Mouse (Mus musculus) brown adipose tissue, adult 24 weeks (tissue): ENCODE measurements around the gene Cryl1. TPM values are rescaled to one million over a fixed set of nuclear protein-coding genes. Genes with fewer than 3 reads are reported as not detected.

Experiments
- H3K27ac ChIP-seq: fragments of 200-500 bp; replicated peaks from 2 replicates; pipeline ENCODE4 v1.5.1; 2012; ENCODE audit warnings: low read depth, mild to moderate bottlenecking, low read length
- H3K4me1 ChIP-seq: fragments of 200-500 bp; 2 replicates; pipeline ENCODE4 v1.6.1; 2012; ENCODE audit warnings: low read length, mixed read lengths; ENCODE audit not compliant: control insufficient read depth, insufficient read depth, insufficient read length
- H3K4me3 ChIP-seq: fragments of 200-500 bp; 2 replicates; pipeline ENCODE4 v1.5.1; 2012; ENCODE audit warnings: low read depth, mild to moderate bottlenecking, low read length, moderate library complexity; ENCODE audit not compliant: insufficient read depth
- polyA plus RNA-seq: library from polyadenylated mRNA; stranded (reverse); fragments of >200 nt; gene quantifications from 2 replicates; pipeline ENCODE4 v1.2.4, GENCODE M21; 2012; ENCODE audit not compliant: missing spikeins, insufficient read depth, insufficient read length

Gene Cryl1
- polyA plus RNA-seq, 1 experiment: 18.1 TPM

DNA sequence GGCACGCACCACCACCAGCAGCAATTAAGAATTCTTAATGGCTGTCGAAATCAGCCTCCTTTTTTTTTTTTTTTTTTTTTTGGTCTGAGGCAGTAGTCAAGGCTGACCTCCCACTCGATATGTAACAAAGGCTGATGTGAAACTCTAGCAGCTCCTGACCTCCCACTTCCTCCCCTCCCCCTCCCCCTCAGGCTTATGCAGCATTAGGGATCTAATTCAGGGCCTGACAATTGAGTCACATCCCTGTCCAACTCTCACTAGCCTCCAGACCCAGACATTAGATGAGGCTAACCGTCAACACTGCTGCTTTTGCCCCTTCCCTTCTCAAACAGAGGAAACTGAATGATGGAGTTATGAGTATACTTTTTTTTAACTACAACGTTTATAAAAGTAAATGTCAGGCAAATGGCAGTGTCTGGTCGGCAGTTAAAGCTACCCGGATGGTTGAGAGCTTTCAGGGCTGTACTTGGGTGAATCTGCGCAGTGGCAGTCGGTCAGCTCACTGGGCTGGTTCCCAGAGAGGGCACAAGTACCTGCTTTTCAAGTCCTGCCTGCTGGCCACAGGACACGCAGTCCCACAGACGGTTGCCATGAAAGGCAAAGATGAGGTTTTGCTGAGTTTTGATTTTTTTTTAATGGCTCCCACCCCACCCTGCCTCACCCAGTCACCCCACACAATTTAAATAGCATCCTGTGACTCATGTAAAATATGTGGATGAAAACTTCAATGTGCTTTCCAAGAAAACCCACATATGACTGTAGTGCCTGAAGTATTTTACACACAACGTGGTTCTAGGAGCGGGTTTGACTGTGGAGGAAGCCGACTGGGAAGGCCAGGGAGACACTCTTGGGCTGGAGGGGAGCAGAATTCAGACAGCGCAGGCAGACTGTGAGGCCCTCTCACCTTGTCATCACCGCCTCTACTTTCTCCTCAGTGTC is 81.4 kb downstream of the Cryl1 start:
- Histone ChIP-seq H3K4me1 (peaks cover 7% of the 10 kb centered on the region; the same call in 1 of the 2 replicates), H3K4me3 (no peak overlapping the region), H3K27ac (no peak overlapping the region)

DNA sequence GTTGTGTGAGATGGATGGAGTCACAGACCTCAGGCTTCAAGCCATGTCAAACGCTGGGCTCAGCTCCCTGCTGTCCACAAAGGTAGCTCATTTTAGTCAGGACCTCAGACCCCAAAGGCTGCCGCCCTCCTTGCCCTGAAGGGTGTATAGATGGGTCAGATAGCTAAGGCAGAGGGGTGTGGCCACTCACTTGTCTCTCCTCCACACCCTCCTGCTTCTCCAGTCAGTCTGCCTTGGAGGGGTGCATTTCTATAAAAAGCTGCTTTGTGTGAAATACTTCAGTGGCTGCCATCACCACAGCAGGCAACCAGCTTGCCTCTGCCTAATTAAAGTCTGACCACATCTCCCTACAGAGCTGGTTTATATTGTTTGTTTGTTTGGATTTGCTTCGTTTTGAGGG is 82.4 kb downstream of the Cryl1 start:
- H3K27ac ChIP-seq: no peak overlapping the region
- H3K4me3 ChIP-seq: no peak overlapping the region
- H3K4me1 ChIP-seq: peaks cover 7% of the 10 kb centered on the region; the same call in 1 of the 2 replicates

DNA sequence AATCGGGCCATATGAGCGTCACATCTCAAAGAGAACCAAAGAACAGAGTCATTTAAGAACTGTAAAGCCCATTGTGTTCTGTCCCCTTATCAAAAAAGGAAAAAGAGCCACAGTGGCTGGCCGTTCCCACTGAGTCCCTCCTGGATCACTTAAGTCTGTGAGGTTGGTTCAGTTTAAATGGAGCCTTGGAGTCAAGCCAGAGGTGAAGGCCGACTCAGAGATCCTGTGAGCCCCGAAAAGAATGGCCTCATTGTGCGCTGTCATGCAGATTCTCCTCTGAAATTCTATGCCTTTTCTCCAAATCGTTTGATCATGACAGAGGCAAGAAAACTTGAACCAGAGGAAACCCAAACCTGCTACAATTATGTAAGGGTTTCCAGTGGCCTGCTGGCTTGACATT is 82.8 kb downstream of the Cryl1 start:
- Histone ChIP-seq H3K4me3 (no peak overlapping the region), H3K4me1 (peaks cover 7% of the 10 kb centered on the region; the same call in 1 of the 2 replicates), H3K27ac (no peak overlapping the region)

DNA sequence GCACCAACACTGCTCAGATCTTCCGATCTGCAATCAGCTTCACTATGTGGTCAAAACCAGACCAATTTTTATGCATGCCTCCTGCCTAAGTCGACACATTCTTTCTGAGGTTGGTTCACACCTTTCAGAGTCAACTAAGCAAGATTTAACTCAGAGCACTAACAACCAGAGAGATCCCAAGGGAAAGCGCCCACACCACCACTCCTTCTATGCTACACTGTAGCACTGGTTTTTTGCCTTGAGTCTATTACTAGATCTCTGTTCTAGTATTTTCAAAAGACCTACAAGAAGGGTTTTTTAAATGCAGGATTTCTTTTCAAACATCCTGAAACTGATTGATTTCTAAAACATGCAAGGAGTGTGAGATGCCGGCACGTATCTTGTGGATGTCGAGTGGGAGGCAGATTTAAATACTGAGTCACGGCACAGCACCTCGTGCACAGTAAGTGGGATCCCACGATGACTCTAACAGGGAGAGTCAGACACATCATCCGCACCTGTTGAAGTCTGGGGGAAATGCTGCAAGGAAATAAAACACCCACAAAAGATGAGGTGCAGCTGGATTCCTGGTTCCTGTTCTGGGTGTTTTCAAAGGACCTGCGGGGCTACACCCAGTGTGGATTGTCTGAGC is 96.6 kb downstream of the Cryl1 start:
- Histone ChIP-seq H3K4me3 (no peak overlapping the region), H3K4me1 (no peaks in the 10 kb centered on the region), H3K27ac (no peak overlapping the region)

DNA sequence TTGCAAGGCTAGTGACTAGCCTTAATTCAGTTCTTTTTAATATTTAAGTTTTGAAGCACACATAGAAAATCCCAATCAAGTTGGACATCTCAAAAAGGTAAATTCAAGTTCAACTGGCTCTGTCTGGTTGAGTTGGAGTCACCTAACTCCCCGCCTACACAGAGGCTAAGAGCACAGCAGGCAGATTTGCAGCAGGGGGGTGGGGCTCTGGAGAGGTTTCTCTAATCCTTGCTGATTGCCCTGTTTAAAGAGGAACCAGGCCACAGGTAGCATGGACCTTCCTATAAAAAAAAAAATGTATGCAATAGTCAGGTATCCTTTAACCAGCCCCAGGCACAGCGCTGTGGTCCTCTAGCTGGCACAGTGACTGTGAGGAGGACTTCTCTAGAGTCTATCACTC is 97.8 kb downstream of the Cryl1 start:
- no peak overlapping the region for H3K27ac ChIP-seq
- H3K4me1 ChIP-seq: no peaks in the 10 kb centered on the region
- H3K4me3 ChIP-seq: no peak overlapping the region

DNA sequence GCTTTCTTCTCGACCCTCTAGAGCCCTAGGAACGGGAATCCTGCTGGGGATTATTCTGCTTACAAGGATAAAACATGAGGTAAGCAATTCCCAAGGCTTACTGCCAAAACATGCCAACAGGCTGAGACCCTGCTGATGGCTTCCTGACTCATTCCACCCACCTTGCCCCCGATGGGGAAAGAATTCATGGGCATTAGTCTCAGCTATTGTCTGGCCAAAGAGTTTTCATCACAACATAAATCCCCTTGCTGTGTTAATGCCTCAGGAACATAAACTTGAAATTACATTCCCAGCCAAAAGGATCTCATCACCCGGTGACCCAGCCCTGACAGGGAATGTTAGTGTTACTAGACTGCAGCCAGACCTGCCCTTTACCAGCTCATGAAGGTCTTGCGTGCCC is 100.7 kb downstream of the Cryl1 start:
- Histone ChIP-seq H3K27ac (no peak overlapping the region), H3K4me1 (no peaks in the 10 kb centered on the region), H3K4me3 (no peak overlapping the region)

DNA sequence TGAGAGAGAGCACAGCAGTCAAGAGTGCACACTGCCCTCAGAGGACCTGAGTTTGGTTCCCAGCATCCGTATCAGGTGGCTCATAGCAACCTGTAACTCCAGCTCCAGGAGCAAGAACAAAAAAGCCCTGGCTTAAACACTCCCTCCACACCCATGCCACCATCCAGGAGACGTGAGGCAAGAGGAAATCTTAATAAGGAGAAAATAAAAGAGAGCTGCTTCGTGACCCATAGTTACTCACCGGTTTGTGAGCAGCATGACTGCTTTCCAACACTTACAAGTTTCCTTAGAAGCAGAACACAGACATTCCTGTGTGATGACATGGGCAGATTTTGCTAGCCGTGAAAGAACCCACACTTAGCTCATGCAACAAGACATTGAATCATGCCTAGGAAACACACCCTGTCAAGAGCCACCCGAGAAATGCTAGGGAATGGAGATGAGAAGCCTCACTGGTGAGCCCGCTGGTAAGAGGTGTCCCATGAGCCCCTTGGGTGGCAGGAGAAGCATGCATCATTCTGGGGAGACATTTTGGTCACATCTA is 106.9 kb downstream of the Cryl1 start:
- no peak overlapping the region for H3K27ac ChIP-seq
- H3K4me1 ChIP-seq: no peaks in the 10 kb centered on the region
- no peak overlapping the region for H3K4me3 ChIP-seq

DNA sequence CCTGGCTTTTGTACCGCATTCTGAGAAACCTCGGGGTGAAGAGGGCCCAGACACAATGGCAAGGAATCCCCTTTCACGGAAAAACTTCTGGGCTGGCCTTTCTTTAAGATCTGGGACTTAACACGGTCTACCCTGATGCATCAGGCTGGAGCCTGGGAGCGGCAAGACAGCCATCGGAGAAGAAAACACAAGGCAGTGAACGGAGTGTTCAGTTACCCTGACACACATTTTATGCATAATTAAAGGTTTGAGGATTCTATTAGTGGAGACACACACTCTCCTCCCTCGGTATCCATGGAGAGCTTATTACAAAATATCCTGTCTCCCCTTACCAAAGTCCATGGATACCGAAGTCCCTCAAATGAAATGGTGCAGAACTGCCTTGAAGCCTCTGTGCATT is 109.2 kb downstream of the Cryl1 start:
- no peaks in the 10 kb centered on the region for H3K4me1 ChIP-seq
- H3K4me3 ChIP-seq: no peak overlapping the region
- H3K27ac ChIP-seq: no peak overlapping the region

DNA sequence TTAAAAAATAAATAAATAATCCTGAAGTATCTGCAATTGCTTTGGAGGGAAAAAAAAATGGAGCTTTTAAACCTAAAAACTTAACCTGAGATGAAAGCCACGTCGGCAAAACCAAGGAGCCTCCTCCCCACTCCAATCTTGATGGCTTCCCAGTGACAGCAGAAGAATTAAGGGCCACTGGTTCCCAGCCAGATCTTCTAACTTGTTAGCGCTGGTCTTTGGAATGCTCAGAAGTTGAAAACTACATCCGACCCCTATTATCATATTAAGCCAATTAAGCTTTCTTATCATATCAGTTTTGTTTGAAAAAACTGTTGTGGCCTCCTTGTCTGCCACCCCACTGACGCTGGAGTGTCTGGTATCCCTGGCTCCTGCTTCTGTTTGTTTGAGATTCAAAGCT is 114.5 kb downstream of the Cryl1 start:
- Histone ChIP-seq H3K27ac (no peak overlapping the region), H3K4me3 (no peak overlapping the region), H3K4me1 (no peaks in the 10 kb centered on the region)

DNA sequence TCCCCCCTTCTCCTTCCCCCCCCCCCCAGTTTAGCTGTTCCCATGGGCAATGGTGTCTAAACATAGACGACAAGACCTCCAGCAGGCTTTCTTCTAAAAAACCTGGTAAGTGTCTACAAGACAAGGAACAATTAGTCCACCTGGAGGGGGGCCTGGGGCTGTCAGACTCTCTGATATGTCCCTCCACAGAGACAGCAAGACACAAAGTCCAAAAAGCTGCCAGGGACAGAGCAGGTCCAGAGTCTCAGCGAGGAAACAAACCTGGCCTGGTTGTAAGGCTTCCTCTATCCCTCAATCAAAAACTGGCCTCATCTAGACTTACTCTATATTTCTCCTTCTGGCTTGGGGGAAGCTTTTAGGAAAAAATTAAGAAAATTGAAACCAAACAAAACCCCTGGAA is 115.7 kb downstream of the Cryl1 start:
- Histone ChIP-seq H3K4me3 (no peak overlapping the region), H3K4me1 (no peaks in the 10 kb centered on the region), H3K27ac (no peak overlapping the region)

DNA sequence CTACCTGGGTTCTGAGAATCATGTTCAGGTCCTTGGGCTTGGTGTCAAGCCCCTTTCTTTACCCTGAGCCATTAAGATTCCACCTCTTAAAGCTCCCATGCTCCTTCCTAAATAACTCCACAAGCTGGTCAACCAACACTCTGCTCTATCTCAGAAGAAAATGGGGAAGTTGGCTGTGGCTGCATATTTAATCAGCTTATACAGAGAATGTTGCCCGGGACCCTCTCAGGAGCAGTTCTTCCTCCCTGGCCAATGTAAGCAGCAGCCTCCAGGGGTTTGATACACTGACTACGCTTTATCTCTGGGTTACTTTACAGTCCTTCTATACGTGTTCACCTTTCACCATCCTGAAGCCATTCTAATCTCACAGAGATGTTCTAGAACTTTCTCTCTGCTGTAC is 117.5 kb downstream of the Cryl1 start:
- Histone ChIP-seq H3K4me3 (no peak overlapping the region), H3K27ac (no peak overlapping the region), H3K4me1 (no peaks in the 10 kb centered on the region)

DNA sequence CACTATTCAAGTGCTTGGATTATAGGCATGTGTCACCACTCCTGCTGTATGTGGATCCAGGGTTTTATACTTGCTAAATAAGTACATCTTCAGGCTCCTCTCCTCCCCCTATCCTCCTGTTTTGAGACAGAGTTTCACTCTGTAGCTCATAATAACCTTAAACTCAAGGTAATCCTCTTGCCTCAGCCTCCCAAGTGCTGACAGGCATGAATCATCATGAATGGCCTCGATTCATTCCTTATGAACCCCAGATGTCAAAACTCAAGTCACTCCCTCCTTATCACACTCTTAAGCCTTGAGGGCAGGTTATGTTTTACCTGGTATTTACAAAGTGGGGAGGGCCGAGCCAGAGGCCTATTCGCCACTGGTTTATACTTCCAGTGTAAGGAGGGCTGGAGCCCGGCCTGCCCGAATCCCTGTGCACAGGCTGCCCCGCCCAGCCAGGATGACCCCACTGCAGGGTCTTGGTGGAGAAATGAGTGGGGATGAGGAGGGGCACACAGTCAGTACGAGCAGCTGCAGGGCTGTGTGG is 121.8 kb downstream of the Cryl1 start:
- H3K27ac ChIP-seq: no peak overlapping the region
- no peaks in the 10 kb centered on the region for H3K4me1 ChIP-seq
- no peak overlapping the region for H3K4me3 ChIP-seq

DNA sequence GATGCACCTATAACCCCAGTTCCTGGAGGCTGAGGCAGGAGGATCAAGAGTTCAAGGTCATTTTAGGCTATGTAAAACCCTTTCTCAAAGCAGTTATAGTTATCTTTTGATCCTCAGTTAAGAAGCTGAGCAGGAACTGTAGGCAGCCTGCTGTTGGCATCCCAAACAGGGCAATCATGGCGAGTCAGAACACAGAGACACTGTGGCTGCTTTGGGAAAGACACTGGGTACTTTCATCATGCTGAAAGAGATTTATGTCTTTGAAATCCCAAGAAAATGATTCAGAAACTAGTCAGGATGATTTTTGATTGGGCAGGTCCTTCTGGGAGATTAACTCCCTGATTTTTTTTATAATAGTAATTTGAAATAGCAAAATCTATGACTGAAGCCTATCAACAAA is 126.0 kb downstream of the Cryl1 start:
- Histone ChIP-seq H3K4me1 (no peaks in the 10 kb centered on the region), H3K27ac (no peak overlapping the region), H3K4me3 (no peak overlapping the region)

DNA sequence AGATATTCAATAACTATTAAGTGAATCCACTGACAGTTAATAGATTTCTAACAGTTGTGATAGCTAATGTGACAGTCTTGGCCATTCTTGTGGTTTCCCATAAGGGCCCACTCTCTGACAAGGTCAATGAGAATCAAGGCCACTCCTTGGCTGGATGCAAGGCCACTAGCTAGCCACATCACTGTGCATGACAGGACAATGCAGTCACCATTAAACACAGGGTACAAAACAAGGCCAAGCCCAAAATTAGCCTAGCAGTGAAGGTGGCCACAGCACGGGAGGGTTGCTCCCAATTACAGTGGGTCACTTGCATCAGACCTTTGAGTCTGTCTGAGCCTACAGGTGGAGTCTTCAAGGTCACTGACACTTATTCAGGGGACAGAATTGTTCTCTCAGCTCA is 126.5 kb downstream of the Cryl1 start:
- no peak overlapping the region for H3K4me3 ChIP-seq
- H3K4me1 ChIP-seq: no peaks in the 10 kb centered on the region
- no peak overlapping the region for H3K27ac ChIP-seq

DNA sequence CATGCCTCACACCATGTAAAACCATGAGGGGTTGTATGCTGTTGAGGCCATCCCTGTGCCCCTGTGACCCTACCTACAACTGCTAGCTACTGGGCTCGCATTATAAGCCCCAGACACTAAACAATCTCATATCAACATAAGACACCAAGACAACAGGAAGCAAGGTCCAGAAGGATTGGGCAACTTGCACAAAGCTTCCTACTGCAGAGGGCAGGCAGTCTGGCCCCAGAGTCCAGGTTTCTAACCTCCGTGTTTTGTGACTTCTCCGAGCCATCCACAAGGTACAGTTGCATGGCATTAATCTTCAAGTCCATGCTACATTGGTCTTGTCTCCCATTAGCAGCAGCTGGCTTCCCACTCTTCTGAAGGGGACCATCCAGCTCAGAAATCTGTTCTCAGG is 129.4 kb downstream of the Cryl1 start:
- H3K4me1 ChIP-seq: no peaks in the 10 kb centered on the region
- no peak overlapping the region for H3K27ac ChIP-seq
- H3K4me3 ChIP-seq: no peak overlapping the region
